Mouse (Mus musculus) megakaryocyte-erythroid progenitor cell, adult 5-6 weeks (primary cell): ENCODE measurements around the gene Olfr1129. TPM values are rescaled to one million over a fixed set of nuclear protein-coding genes. Genes with fewer than 3 reads are reported as not detected.
"Not testable (repeated sequence)": the region's sequence is repeated elsewhere in the genome, so short reads cannot be mapped to it uniquely, and the experiment has no call there.

ENCODE experiments used
- ATAC-seq: replicated peaks from 2 replicates; pipeline ENCODE4 v1.8.0; 2016; ENCODE audit warnings: mild to moderate bottlenecking, inconsistent platforms; ENCODE audit not compliant: severe bottlenecking, poor library complexity, low FRiP score, low TSS enrichment
- total RNA-seq, 2 experiments: library from RNA; stranded (forward) in 1 of 2; stranded (reverse) in 1 of 2; fragments of 200-1000, 215-1000 nt in 1 of 2; fragments of >200 nt in 1 of 2; fragmentation: Nextera tagmentation in 1 of 2; gene quantifications; 2 replicates each; pipeline ENCODE4 v1.2.3; 2014 to 2017

Olfr1129 gene
- total RNA-seq (2014; fragmentation: Nextera tagmentation) (not detected in 2 replicates), total RNA-seq (2017) (not detected in 2 replicates)

DNA sequence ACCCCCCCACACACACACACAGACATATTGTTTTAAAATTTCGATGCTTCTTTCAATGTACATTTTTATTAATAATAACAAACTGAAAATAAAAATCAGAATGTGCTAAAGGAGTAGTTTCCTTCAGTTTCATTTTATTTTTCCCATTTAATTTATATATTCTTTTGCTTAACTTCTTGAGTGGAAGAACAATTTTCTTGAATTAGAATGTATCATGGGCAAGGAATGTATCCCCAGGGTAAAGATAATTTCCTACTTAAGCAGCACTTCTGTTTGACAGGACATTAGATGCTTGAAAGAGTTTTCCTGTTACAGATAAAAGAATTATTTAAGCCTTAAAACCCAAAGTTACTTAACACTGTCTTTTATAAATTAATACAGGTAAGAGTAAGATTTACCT is at the start of gene Olfr1129:
TSS of gene Olfr1129 (plus strand) at position 301 of the 400 bp plus-strand sequence.
- not testable (repeated sequence) for ATAC-seq

- 0 out of 2 replicates have a peak, but pooled peaks have one; percentile 47 for ATAC-seq
These were observed 47.6 kb upstream of the Olfr1129 start for GRCm38 (mm10) chr2:87525899-87526616.

DNA sequence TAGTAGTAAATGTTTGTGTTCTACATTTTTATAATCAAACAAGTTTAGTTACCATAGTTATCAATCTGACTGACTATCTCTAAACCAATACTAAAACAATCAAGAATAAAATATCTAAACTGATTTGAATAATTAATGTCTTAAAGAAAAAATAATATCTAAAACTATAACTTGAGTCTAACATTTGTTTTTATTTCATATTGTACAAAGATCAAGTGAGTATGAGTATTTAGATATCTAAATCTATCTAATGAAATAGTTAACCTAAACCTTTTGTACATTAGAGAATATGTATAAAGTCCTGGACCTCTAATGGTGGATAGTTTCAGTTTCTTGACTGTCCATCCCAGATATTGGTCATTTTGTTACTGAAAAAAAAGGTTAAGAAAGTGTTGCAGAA is 42.2 kb upstream of the Olfr1129 start, which contains the start of gene Olfr153:
TSS of gene Olfr153 (plus strand) at position 301 of the 400 bp plus-strand sequence.
- ATAC-seq, result no peak

DNA sequence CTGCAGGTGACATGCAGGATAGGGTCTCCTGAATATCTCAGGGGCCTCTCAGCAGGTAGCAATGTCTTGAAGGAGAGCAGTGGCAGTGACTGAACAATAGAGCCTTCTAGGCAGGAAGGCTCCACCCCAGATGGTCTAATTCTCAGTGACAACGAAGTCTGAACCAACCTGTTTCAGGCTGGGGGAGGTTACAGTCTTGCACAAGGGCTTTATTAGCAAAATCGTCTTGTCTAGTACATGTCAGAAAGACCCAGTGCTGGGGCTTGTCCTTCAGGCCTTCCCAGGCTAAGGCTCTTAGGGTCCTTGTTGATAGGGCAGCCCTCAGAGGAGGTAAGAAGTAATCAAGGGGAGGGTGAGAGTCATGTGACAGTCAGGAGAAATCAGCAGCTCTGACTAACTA is 38.9 kb upstream of the Olfr1129 start:
- no peak for ATAC-seq

- ATAC-seq, result no peak
These were observed 28.3 kb upstream of the Olfr1129 start, which contains the start of gene Olfr1128 for GRCm38 (mm10) chr2:87545442-87545841. TSS of gene Olfr1128 (minus strand) at chr2:87545542.

DNA sequence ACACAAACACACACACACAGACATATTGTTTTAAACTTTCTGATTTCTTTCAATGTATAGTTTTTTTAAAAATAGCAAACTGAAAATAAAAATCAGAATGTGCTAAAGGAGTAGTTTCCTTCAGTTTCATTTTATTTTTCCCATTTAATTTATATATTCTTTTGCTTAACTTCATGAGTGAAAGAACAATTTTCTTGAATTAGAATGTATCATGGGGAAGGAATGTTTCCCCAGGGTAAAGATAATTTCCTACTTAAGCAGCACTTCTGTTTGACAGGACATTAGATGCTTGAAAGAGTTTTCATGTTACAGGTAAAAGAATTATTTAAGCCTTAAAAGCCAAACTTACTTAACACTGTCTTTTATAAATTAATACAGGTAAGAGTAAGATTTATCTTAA is 32.2 kb downstream of the Olfr1129 start, which contains the start of gene Olfr1130:
TSS of gene Olfr1130 (plus strand) at position 301 of the 400 bp plus-strand sequence.
- ATAC-seq, result not testable (repeated sequence)

- no peak for ATAC-seq
These were observed 53.1 kb downstream of the Olfr1129 start, which contains the start of gene Olfr1131 for GRCm38 (mm10) chr2:87626804-87627203. TSS of gene Olfr1131 (plus strand) at chr2:87627104.

Other genes with a start within 250 kb of the Olfr1129 start
- gene Olfr1120, start 219.1 kb upstream of the Olfr1129 start, total RNA-seq (2014; fragmentation: Nextera tagmentation), result not detected in 2 replicates
- gene Olfr1120, start 219.1 kb upstream of the Olfr1129 start, total RNA-seq (2017), result not detected in 2 replicates
- gene Olfr1121, start 204.0 kb upstream of the Olfr1129 start, total RNA-seq (2014; fragmentation: Nextera tagmentation), result not detected in 2 replicates
- not detected in 2 replicates for gene Olfr1121, start 204.0 kb upstream of the Olfr1129 start, total RNA-seq (2017)
- gene Olfr1122, start 188.1 kb upstream of the Olfr1129 start, total RNA-seq (2014; fragmentation: Nextera tagmentation), result not detected in 2 replicates
- not detected in 2 replicates for gene Olfr1122, start 188.1 kb upstream of the Olfr1129 start, total RNA-seq (2017)
- gene Olfr1123, start 157.3 kb upstream of the Olfr1129 start, total RNA-seq (2014; fragmentation: Nextera tagmentation), result not detected in 2 replicates
- not detected in 2 replicates for gene Olfr1123, start 157.3 kb upstream of the Olfr1129 start, total RNA-seq (2017)
- not detected in 2 replicates for gene Olfr1124, start 143.6 kb upstream of the Olfr1129 start, total RNA-seq (2014; fragmentation: Nextera tagmentation)
- not detected in 2 replicates for gene Olfr1124, start 143.6 kb upstream of the Olfr1129 start, total RNA-seq (2017)
- not detected in 2 replicates for gene Olfr1126, start 119.9 kb upstream of the Olfr1129 start, total RNA-seq (2014; fragmentation: Nextera tagmentation)
- gene Olfr1126, start 119.9 kb upstream of the Olfr1129 start, total RNA-seq (2017), result not detected in 2 replicates
- not detected in 2 replicates for gene Pramel7, start 76.8 kb upstream of the Olfr1129 start, total RNA-seq (2014; fragmentation: Nextera tagmentation)
- not detected in 2 replicates for gene Pramel7, start 76.8 kb upstream of the Olfr1129 start, total RNA-seq (2017)
- gene Pramel6, start 67.3 kb upstream of the Olfr1129 start, total RNA-seq (2014; fragmentation: Nextera tagmentation), result not detected in 2 replicates
- gene Pramel6, start 67.3 kb upstream of the Olfr1129 start, total RNA-seq (2017), result not detected in 2 replicates
- not detected in 2 replicates for gene Olfr153, start 42.1 kb upstream of the Olfr1129 start, total RNA-seq (2014; fragmentation: Nextera tagmentation)
- not detected in 2 replicates for gene Olfr153, start 42.1 kb upstream of the Olfr1129 start, total RNA-seq (2017)
- gene Olfr1128, start 28.4 kb upstream of the Olfr1129 start, total RNA-seq (2014; fragmentation: Nextera tagmentation), result not detected in 2 replicates
- not detected in 2 replicates for gene Olfr1128, start 28.4 kb upstream of the Olfr1129 start, total RNA-seq (2017)
- gene Olfr1130, start 32.3 kb downstream of the Olfr1129 start, total RNA-seq (2014; fragmentation: Nextera tagmentation), result not detected in 2 replicates
- gene Olfr1130, start 32.3 kb downstream of the Olfr1129 start, total RNA-seq (2017), result not detected in 2 replicates
- gene Olfr1131, start 53.2 kb downstream of the Olfr1129 start, total RNA-seq (2014; fragmentation: Nextera tagmentation), result not detected in 2 replicates
- not detected in 2 replicates for gene Olfr1131, start 53.2 kb downstream of the Olfr1129 start, total RNA-seq (2017)
- not detected in 2 replicates for gene Olfr1132, start 63.6 kb downstream of the Olfr1129 start, total RNA-seq (2014; fragmentation: Nextera tagmentation)
- gene Olfr1132, start 63.6 kb downstream of the Olfr1129 start, total RNA-seq (2017), result not detected in 2 replicates
- not detected in 2 replicates for gene Olfr1133, start 73.5 kb downstream of the Olfr1129 start, total RNA-seq (2014; fragmentation: Nextera tagmentation)
- gene Olfr1133, start 73.5 kb downstream of the Olfr1129 start, total RNA-seq (2017), result not detected in 2 replicates
- not detected in 2 replicates for gene Olfr1134, start 84.6 kb downstream of the Olfr1129 start, total RNA-seq (2014; fragmentation: Nextera tagmentation)
- not detected in 2 replicates for gene Olfr1134, start 84.6 kb downstream of the Olfr1129 start, total RNA-seq (2017)
- not detected in 2 replicates for gene Olfr1135, start 99.8 kb downstream of the Olfr1129 start, total RNA-seq (2014; fragmentation: Nextera tagmentation)
- not detected in 2 replicates for gene Olfr1135, start 99.8 kb downstream of the Olfr1129 start, total RNA-seq (2017)
- gene Olfr1136, start 120.0 kb downstream of the Olfr1129 start, total RNA-seq (2014; fragmentation: Nextera tagmentation), result not detected in 2 replicates
- gene Olfr1136, start 120.0 kb downstream of the Olfr1129 start, total RNA-seq (2017), result not detected in 2 replicates
- not detected in 2 replicates for gene Olfr1137, start 139.3 kb downstream of the Olfr1129 start, total RNA-seq (2014; fragmentation: Nextera tagmentation)
- not detected in 2 replicates for gene Olfr1137, start 139.3 kb downstream of the Olfr1129 start, total RNA-seq (2017)
- not detected in 2 replicates for gene Olfr1138, start 166.1 kb downstream of the Olfr1129 start, total RNA-seq (2014; fragmentation: Nextera tagmentation)
- gene Olfr1138, start 166.1 kb downstream of the Olfr1129 start, total RNA-seq (2017), result not detected in 2 replicates
- not detected in 2 replicates for gene Olfr1140, start 169.8 kb downstream of the Olfr1129 start, total RNA-seq (2014; fragmentation: Nextera tagmentation)
- not detected in 2 replicates for gene Olfr1140, start 169.8 kb downstream of the Olfr1129 start, total RNA-seq (2017)
- not detected in 2 replicates for gene Olfr1141, start 180.1 kb downstream of the Olfr1129 start, total RNA-seq (2014; fragmentation: Nextera tagmentation)
- gene Olfr1141, start 180.1 kb downstream of the Olfr1129 start, total RNA-seq (2017), result not detected in 2 replicates
- not detected in 2 replicates for gene Olfr152, start 205.6 kb downstream of the Olfr1129 start, total RNA-seq (2014; fragmentation: Nextera tagmentation)
- gene Olfr152, start 205.6 kb downstream of the Olfr1129 start, total RNA-seq (2017), result not detected in 2 replicates
- not detected in 2 replicates for gene Olfr1143, start 226.7 kb downstream of the Olfr1129 start, total RNA-seq (2014; fragmentation: Nextera tagmentation)
- gene Olfr1143, start 226.7 kb downstream of the Olfr1129 start, total RNA-seq (2017), result not detected in 2 replicates
- gene Olfr1145, start 235.9 kb downstream of the Olfr1129 start, total RNA-seq (2014; fragmentation: Nextera tagmentation), result not detected in 2 replicates
- not detected in 2 replicates for gene Olfr1145, start 235.9 kb downstream of the Olfr1129 start, total RNA-seq (2017)